Mouse (Mus musculus): Measurements from ENCODE around the gene Cep95.

GRCm38 (mm10) chr11:106814601-106815320 lies 25.7 kb downstream of the Cep95 start:
- TF ChIP-seq CTCF (IDR thresholded peaks at IDR 0.05; ENCODE audit: insufficient read depth, low read length) (no peak), POLR2A (IDR thresholded peaks at IDR 0.05; ENCODE audit: borderline replicate concordance, extremely low read depth, low read depth, low read length) (no peak)

Measured in lung, adult 2 months (tissue).